Mouse (Mus musculus): Measurements from ENCODE around the gene Sobp.

Gene Sobp

GRCm38 (mm10) chr10:43158917-43159316 is 15.4 kb downstream of the Sobp start:
- DNase-seq (ENCODE audit: low spot score) = no peak

GRCm38 (mm10) chr10:43155046-43155560 is 19.2 kb downstream of the Sobp start:
- DNase-seq (ENCODE audit: low spot score) = peak; percentile 48

- DNase-seq (ENCODE audit: low spot score) = no peak
These were observed 21.7 kb downstream of the Sobp start for GRCm38 (mm10) chr10:43152643-43153042.

- no peak for DNase-seq (ENCODE audit: low spot score)
These were observed 25.9 kb downstream of the Sobp start for GRCm38 (mm10) chr10:43148456-43148855.

- no peak for DNase-seq (ENCODE audit: low spot score)
These were observed 31.2 kb downstream of the Sobp start for GRCm38 (mm10) chr10:43143173-43143572.

GRCm38 (mm10) chr10:43134027-43134426 is 40.3 kb downstream of the Sobp start:
- no peak for DNase-seq (ENCODE audit: low spot score)

- DNase-seq (ENCODE audit: low spot score) = no peak
These were observed 45.6 kb downstream of the Sobp start for GRCm38 (mm10) chr10:43128750-43129149.

- DNase-seq (ENCODE audit: low spot score) = no peak
These were observed 49.8 kb downstream of the Sobp start for GRCm38 (mm10) chr10:43124561-43124960.

GRCm38 (mm10) chr10:43124156-43124555 is 50.2 kb downstream of the Sobp start:
- no peak for DNase-seq (ENCODE audit: low spot score)

- no peak for DNase-seq (ENCODE audit: low spot score)
These were observed 50.9 kb downstream of the Sobp start for GRCm38 (mm10) chr10:43123422-43123821.

GRCm38 (mm10) chr10:43120688-43121450 is 53.5 kb downstream of the Sobp start:
- DNase-seq (ENCODE audit: low spot score) = no peak

- DNase-seq (ENCODE audit: low spot score) = no peak
These were observed 58.0 kb downstream of the Sobp start for GRCm38 (mm10) chr10:43116083-43116927.

- no peak for DNase-seq (ENCODE audit: low spot score)
These were observed 62.0 kb downstream of the Sobp start for GRCm38 (mm10) chr10:43112296-43112695.

GRCm38 (mm10) chr10:43106616-43107015 is 67.7 kb downstream of the Sobp start:
- peak; percentile 60 for DNase-seq (ENCODE audit: low spot score)

GRCm38 (mm10) chr10:43106196-43106595 is 68.1 kb downstream of the Sobp start:
- DNase-seq (ENCODE audit: low spot score) = no peak

- no peak for DNase-seq (ENCODE audit: low spot score)
These were observed 73.8 kb downstream of the Sobp start for GRCm38 (mm10) chr10:43100513-43100912.

GRCm38 (mm10) chr10:43099229-43099628 is 75.1 kb downstream of the Sobp start:
- no peak for DNase-seq (ENCODE audit: low spot score)

GRCm38 (mm10) chr10:43097755-43098154 is 76.6 kb downstream of the Sobp start:
- no peak for DNase-seq (ENCODE audit: low spot score)

- no peak for DNase-seq (ENCODE audit: low spot score)
These were observed 77.7 kb downstream of the Sobp start for GRCm38 (mm10) chr10:43096614-43097013.

- no peak for DNase-seq (ENCODE audit: low spot score)
These were observed 79.8 kb downstream of the Sobp start for GRCm38 (mm10) chr10:43094537-43094936.

- DNase-seq (ENCODE audit: low spot score) = peak; percentile 56
These were observed 80.9 kb downstream of the Sobp start for GRCm38 (mm10) chr10:43093440-43093839.

GRCm38 (mm10) chr10:43090040-43090439 is 84.3 kb downstream of the Sobp start:
- DNase-seq (ENCODE audit: low spot score) = no peak

GRCm38 (mm10) chr10:43087421-43087820 is 86.9 kb downstream of the Sobp start:
- no peak for DNase-seq (ENCODE audit: low spot score)
